Mouse (Mus musculus): ENCODE data around the gene Washc1. TPM values are rescaled to one million over a fixed set of nuclear protein-coding genes. Genes with fewer than 3 reads are reported as not detected.
A peak's percentile ranks its signal among the peaks of the same experiment; 100 is the strongest.

The Washc1 gene
- polyA plus RNA-seq, 1 experiment from 2014 or later, result 30.8 TPM

GRCm38 (mm10) chr17:66106601-66107267 is 4.6 kb upstream of the Washc1 start:
- H3K4me1 ChIP-seq (ENCODE audit: control insufficient read depth, insufficient read depth, low read length), result no peaks in the 10 kb centered on the region
- no peaks in the 10 kb centered on the region for H3K27me3 ChIP-seq (ENCODE audit: control insufficient read depth, insufficient read depth, low read length)
- ATAC-seq (ENCODE audit: low FRiP score) (no peak; the same call in 1 of the 2 replicates), DNase-seq (ENCODE audit: low spot score, missing footprints) (peak; percentile 92)
- no peak overlapping the region for H3K9ac ChIP-seq (ENCODE audit: low read length)
- H3K27ac ChIP-seq (ENCODE audit: low read depth, low read length), result no peak overlapping the region
- no peak overlapping the region for H3K4me2 ChIP-seq
- H3K9me3 ChIP-seq (ENCODE audit: control insufficient read depth, low read length), result no peaks in the 10 kb centered on the region
- WGBS, result 51% methylated on average over 10 of the region's 10 CpGs
- no peaks in the 10 kb centered on the region for H3K36me3 ChIP-seq (ENCODE audit: control insufficient read depth, insufficient read depth, low read length)
- no peak overlapping the region for H3K4me3 ChIP-seq (ENCODE audit: low read depth, low read length)

GRCm38 (mm10) chr17:66107466-66107865 is 3.9 kb upstream of the Washc1 start:
- no peak overlapping the region for H3K27ac ChIP-seq (ENCODE audit: low read depth, low read length)
- no peaks in the 10 kb centered on the region for H3K36me3 ChIP-seq (ENCODE audit: control insufficient read depth, insufficient read depth, low read length)
- WGBS, result 72% methylated on average over 8 of the region's 8 CpGs
- no peak overlapping the region for H3K4me3 ChIP-seq (ENCODE audit: low read depth, low read length)
- peaks cover 5% of the 10 kb centered on the region; the same call in 1 of the 2 replicates for H3K4me1 ChIP-seq (ENCODE audit: control insufficient read depth, insufficient read depth, low read length)
- H3K9me3 ChIP-seq (ENCODE audit: control insufficient read depth, low read length), result no peaks in the 10 kb centered on the region
- no peaks in the 10 kb centered on the region for H3K27me3 ChIP-seq (ENCODE audit: control insufficient read depth, insufficient read depth, low read length)
- no peak overlapping the region for H3K9ac ChIP-seq (ENCODE audit: low read length)
- no peak overlapping the region for H3K4me2 ChIP-seq
- ATAC-seq (ENCODE audit: low FRiP score), result no peak
- DNase-seq (ENCODE audit: low spot score, missing footprints), result no peak

- Histone ChIP-seq H3K9me3 (ENCODE audit: control insufficient read depth, low read length) (no peaks in the 10 kb centered on the region), H3K36me3 (ENCODE audit: control insufficient read depth, insufficient read depth, low read length) (no peaks in the 10 kb centered on the region), H3K27ac (ENCODE audit: low read depth, low read length) (no peak overlapping the region), H3K4me3 (ENCODE audit: low read depth, low read length) (no peak overlapping the region), H3K27me3 (ENCODE audit: control insufficient read depth, insufficient read depth, low read length) (no peaks in the 10 kb centered on the region), H3K9ac (ENCODE audit: low read length) (no peak overlapping the region), H3K4me1 (ENCODE audit: control insufficient read depth, insufficient read depth, low read length) (peaks cover 6% of the 10 kb centered on the region; the same call in 1 of the 2 replicates), H3K4me2 (no peak overlapping the region)
- WGBS, result 81% methylated on average over 4 of the region's 4 CpGs
- no peak for ATAC-seq (ENCODE audit: low FRiP score)
- DNase-seq (ENCODE audit: low spot score, missing footprints), result no peak
Measured at GRCm38 (mm10) chr17:66108198-66108597, 3.1 kb upstream of the Washc1 start.

- DNase-seq (ENCODE audit: low spot score, missing footprints) (no peak), ATAC-seq (ENCODE audit: low FRiP score) (no peak)
- Histone ChIP-seq H3K9me3 (ENCODE audit: control insufficient read depth, low read length) (no peaks in the 10 kb centered on the region), H3K9ac (ENCODE audit: low read length) (peak overlapping the region; percentile 70; the same call in 1 of the 2 replicates), H3K27ac (ENCODE audit: low read depth, low read length) (no peak overlapping the region), H3K36me3 (ENCODE audit: control insufficient read depth, insufficient read depth, low read length) (no peaks in the 10 kb centered on the region; the same call in 1 of the 2 replicates), H3K4me3 (ENCODE audit: low read depth, low read length) (peak overlapping the region; percentile 61; the same call in 1 of the 2 replicates), H3K4me1 (ENCODE audit: control insufficient read depth, insufficient read depth, low read length) (peaks cover 6% of the 10 kb centered on the region; the same call in 1 of the 2 replicates), H3K27me3 (ENCODE audit: control insufficient read depth, insufficient read depth, low read length) (no peaks in the 10 kb centered on the region), H3K4me2 (peak overlapping the region; percentile 54)
- 57% methylated on average over 6 of the region's 6 CpGs for WGBS
Measured at GRCm38 (mm10) chr17:66110746-66111145, 599 bp upstream of the Washc1 start.

GRCm38 (mm10) chr17:66112166-66112565 is 821 bp downstream of the Washc1 start:
- 47% methylated on average over 4 of the region's 4 CpGs for WGBS
- peaks cover 6% of the 10 kb centered on the region; the same call in 1 of the 2 replicates for H3K4me1 ChIP-seq (ENCODE audit: control insufficient read depth, insufficient read depth, low read length)
- no peaks in the 10 kb centered on the region for H3K27me3 ChIP-seq (ENCODE audit: control insufficient read depth, insufficient read depth, low read length)

DNA sequence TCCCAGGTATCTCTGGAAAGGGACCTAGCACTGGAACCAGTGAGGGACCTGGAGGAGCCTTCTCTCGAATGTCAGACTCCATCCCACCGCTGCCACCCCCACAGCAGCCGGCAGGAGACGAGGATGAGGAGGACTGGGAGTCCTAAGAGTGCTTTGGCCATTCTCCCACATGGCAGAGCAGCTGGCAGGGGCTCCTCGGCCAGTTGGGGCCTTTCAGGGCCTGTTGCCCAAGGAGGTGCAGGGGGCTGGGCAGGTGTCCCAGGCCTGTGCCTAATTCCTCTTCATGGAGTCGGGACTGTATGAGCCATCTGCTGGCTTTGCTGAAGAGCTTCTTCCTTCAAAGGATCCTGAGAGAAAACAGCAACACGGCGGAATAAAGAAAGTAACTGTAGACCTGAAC is 7.6 kb downstream of the Washc1 start:
- WGBS, result 95% methylated on average over 8 of the region's 8 CpGs

More at GRCm38 (mm10) chr17:66112166-66112565, 821 bp downstream of the Washc1 start:
- DNase-seq (ENCODE audit: low spot score, missing footprints) (no peak), ATAC-seq (ENCODE audit: low FRiP score) (no peak)
- Histone ChIP-seq H3K27ac (ENCODE audit: low read depth, low read length) (no peak overlapping the region), H3K4me2 (peak overlapping the region; percentile 54), H3K9ac (ENCODE audit: low read length) (peak overlapping the region; percentile 70), H3K9me3 (ENCODE audit: control insufficient read depth, low read length) (no peaks in the 10 kb centered on the region), H3K4me3 (ENCODE audit: low read depth, low read length) (peak overlapping the region; percentile 61), H3K36me3 (ENCODE audit: control insufficient read depth, insufficient read depth, low read length) (peaks cover 6% of the 10 kb centered on the region)

GRCm38 (mm10) chr17:66120701-66121100 is 9.4 kb downstream of the Washc1 start:
- Histone ChIP-seq H3K27ac (ENCODE audit: low read depth, low read length) (no peak overlapping the region), H3K9me3 (ENCODE audit: control insufficient read depth, low read length) (no peaks in the 10 kb centered on the region), H3K4me3 (ENCODE audit: low read depth, low read length) (no peak overlapping the region), H3K9ac (ENCODE audit: low read length) (no peak overlapping the region), H3K36me3 (ENCODE audit: control insufficient read depth, insufficient read depth, low read length) (peaks cover 19% of the 10 kb centered on the region), H3K4me2 (no peak overlapping the region), H3K27me3 (ENCODE audit: control insufficient read depth, insufficient read depth, low read length) (no peaks in the 10 kb centered on the region), H3K4me1 (ENCODE audit: control insufficient read depth, insufficient read depth, low read length) (peaks cover 4% of the 10 kb centered on the region; the same call in 1 of the 2 replicates)
- WGBS, result 74% methylated on average over 1 of the region's 1 CpGs
- DNase-seq (ENCODE audit: low spot score, missing footprints) (no peak), ATAC-seq (ENCODE audit: low FRiP score) (no peak)

More for the DNA sequence above, 7.6 kb downstream of the Washc1 start:
- Histone ChIP-seq H3K27ac (ENCODE audit: low read depth, low read length) (no peak overlapping the region), H3K4me3 (ENCODE audit: low read depth, low read length) (no peak overlapping the region), H3K9me3 (ENCODE audit: control insufficient read depth, low read length) (no peaks in the 10 kb centered on the region), H3K36me3 (ENCODE audit: control insufficient read depth, insufficient read depth, low read length) (peaks cover 19% of the 10 kb centered on the region), H3K4me2 (no peak overlapping the region), H3K27me3 (ENCODE audit: control insufficient read depth, insufficient read depth, low read length) (no peaks in the 10 kb centered on the region), H3K9ac (ENCODE audit: low read length) (no peak overlapping the region), H3K4me1 (ENCODE audit: control insufficient read depth, insufficient read depth, low read length) (no peaks in the 10 kb centered on the region)
- ATAC-seq (ENCODE audit: low FRiP score), result no peak
- no peak for DNase-seq (ENCODE audit: low spot score, missing footprints)

DNA sequence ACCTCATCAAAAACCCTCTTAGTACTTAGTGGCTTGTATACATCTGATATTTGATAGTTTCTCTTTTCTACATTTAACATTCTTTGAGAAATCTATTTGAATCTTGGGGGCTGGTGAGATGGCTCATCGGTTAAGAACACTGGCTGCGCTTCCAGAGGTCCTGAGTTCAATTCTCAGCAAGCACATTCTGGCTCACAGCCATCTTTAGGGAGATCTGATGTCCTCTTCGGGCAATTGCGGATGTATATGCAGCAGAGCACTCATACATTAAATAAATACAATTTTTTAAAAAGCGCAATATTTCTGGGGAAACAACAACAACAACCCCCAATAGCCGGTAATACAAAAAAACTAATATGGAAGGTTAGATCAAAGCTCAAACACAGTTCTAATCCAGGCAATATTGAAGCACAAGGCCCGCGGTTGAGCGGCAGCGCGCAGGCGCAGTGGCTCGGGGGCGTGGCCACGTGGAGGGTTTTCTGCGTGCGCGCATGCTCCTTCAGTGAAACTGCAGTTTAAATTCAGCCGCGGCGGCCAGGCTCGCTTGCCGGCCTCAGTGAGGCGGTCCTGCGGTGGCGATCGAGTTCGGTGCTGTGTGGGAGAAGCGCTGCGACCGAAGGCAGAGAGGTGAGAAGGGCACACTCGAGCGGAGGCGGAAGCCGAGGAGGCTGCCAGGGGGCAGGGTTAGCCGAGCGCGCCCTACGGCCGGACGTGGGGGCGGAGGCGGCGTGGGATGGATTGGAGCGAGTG is 11.9 kb downstream of the Washc1 start, which contains the start of gene Ddx11:
Gene Ddx11, plus strand, starts transcription at position 455 of the 750 bp plus-strand sequence.
- Histone ChIP-seq H3K4me2 (peak within 1 kb of the TSS; percentile 79), H3K27me3 (ENCODE audit: control insufficient read depth, insufficient read depth, low read length) (no peaks in the 10 kb centered on the region), H3K9me3 (ENCODE audit: control insufficient read depth, low read length) (no peaks in the 10 kb centered on the region), H3K9ac (ENCODE audit: low read length) (peak within 1 kb of the TSS; percentile 77), H3K4me3 (ENCODE audit: low read depth, low read length) (peak within 1 kb of the TSS; percentile 67), H3K27ac (ENCODE audit: low read depth, low read length) (0 out of 2 replicates have a peak within 1 kb of the TSS, but pooled peaks have one; percentile 22), H3K4me1 (ENCODE audit: control insufficient read depth, insufficient read depth, low read length) (peaks cover 4% of the 10 kb centered on the region; the same call in 1 of the 2 replicates), H3K36me3 (ENCODE audit: control insufficient read depth, insufficient read depth, low read length) (peaks cover 15% of the 10 kb centered on the region)
- DNase-seq (ENCODE audit: low spot score, missing footprints) (peak; percentile 100), ATAC-seq (ENCODE audit: low FRiP score) (peak; percentile 86)
- 7% methylated on average over 45 of the region's 45 CpGs for WGBS

Measured in midbrain, embryonic 11.5 days (tissue).